In genomic region chr8:88198945-88199571, GRCm38 (mm10) we compare ENCODE assay signal across 8 mouse cellular contexts. TPM values are rescaled to one million over a fixed set of nuclear protein-coding genes. Genes with fewer than 3 reads are reported as not detected.
A peak's percentile ranks its signal among the peaks of the same experiment; 100 is the strongest.
DNase-seq lines count a peak whose midpoint lies in the region; ATAC-seq and TF ChIP-seq lines count a peak whose summit lies in the region.

Gene Tent4b (plus strand): TSS chr8:88199213.

- no peaks in the 10 kb centered on the region for H3K27me3 ChIP-seq in hindbrain, postnatal 0 days (ENCODE audit: insufficient read depth, low read length)

- peak; percentile 97 for ATAC-seq in hindbrain, postnatal 0 days
- peak; percentile 85 for ATAC-seq in megakaryocyte, adult 5-6 weeks (ENCODE audit: poor library complexity, severe bottlenecking)

- peak within 1 kb of the TSS; percentile 87 for H3K4me2 ChIP-seq in hindbrain, postnatal 0 days (ENCODE audit: low read depth, low read length)

- H3K4me3 ChIP-seq in gastrocnemius, adult 2 months, result peak within 1 kb of the TSS; percentile 91
- H3K4me3 ChIP-seq in hindbrain, postnatal 0 days (ENCODE audit: low read length), result peak within 1 kb of the TSS; percentile 91
- peak within 1 kb of the TSS; percentile 87 for H3K4me3 ChIP-seq in left cerebral cortex, adult 2 months

- intact Hi-C loops in gastrocnemius, adult 2 months (cut with DNase I), result loop anchor here (5.0 kb wide), 1 partner anchor 82 kb away; the partner anchor contains the start of gene Cnep1r1
- intact Hi-C loops in left cerebral cortex, adult 2 months (cut with DNase I), result no loop called here

- peak within 1 kb of the TSS; percentile 99 for H3K27ac ChIP-seq in gastrocnemius, adult 2 months
- H3K27ac ChIP-seq in hindbrain, postnatal 0 days, result peak within 1 kb of the TSS; percentile 98
- peak within 1 kb of the TSS; percentile 93 for H3K27ac ChIP-seq in left cerebral cortex, adult 2 months

- peak; percentile 80 for DNase-seq in WW6 (ENCODE audit: low read depth, low spot score)
- DNase-seq in cerebellum, postnatal 4 days (ENCODE audit: low spot score in 2 of 2), result peak; percentile 72 to 93
- DNase-seq in gastrocnemius, adult 2 months, result peak; percentile 97
- peak; percentile 96 for DNase-seq in hindbrain, postnatal 0 days (ENCODE audit: low spot score)
- DNase-seq in left cerebral cortex, adult 2 months (ENCODE audit: extremely low spot score in 1 of 2, low spot score in 2 of 2), result peak; percentile 91 to 94
- DNase-seq in right cerebral cortex, adult 2 months (ENCODE audit: low spot score in 2 of 2), result peak; percentile 86 to 93
- DNase-seq in urinary bladder, postnatal 14 days (ENCODE audit: low spot score), result peak; percentile 93

- WGBS in hindbrain, postnatal 0 days, result under 1% methylated on average over 38 of the region's 97 CpGs

- peak within 1 kb of the TSS; percentile 88 for H3K9ac ChIP-seq in hindbrain, postnatal 0 days (replicated peaks; ENCODE audit: low read length)

- peaks cover 19% of the 10 kb centered on the region for H3K4me1 ChIP-seq in hindbrain, postnatal 0 days (ENCODE audit: insufficient read depth, low read length)

- no peaks in the 10 kb centered on the region for H3K36me3 ChIP-seq in hindbrain, postnatal 0 days (ENCODE audit: insufficient read depth, low read length)

- H3K9me3 ChIP-seq in hindbrain, postnatal 0 days (ENCODE audit: low read length), result no peaks in the 10 kb centered on the region

- no peak for TF ChIP-seq CTCF in gastrocnemius, adult 2 months (IDR thresholded peaks at IDR 0.05)
- TF ChIP-seq CTCF in hindbrain, postnatal 0 days (IDR thresholded peaks at IDR 0.05; ENCODE audit: low read depth), result no peak
- no peak for TF ChIP-seq CTCF in left cerebral cortex, adult 2 months (IDR thresholded peaks at IDR 0.05)

RNA-seq across cellular contexts. Expression of gene Tent4b, which starts in this region (rescaled TPM):
- 10 to 100 TPM; 16.3 to 18.4 TPM for total RNA-seq in gastrocnemius, adult 2 months (2021)
- total RNA-seq in hindbrain, postnatal 0 days (2014; rRNA removed), result 20.3 and 33.6 TPM in 2 replicates
- polyA plus RNA-seq in hindbrain, postnatal 0 days (2015; fragmentation: Nextera tagmentation; extraction: Ambion mirVana), result 7.9 and 8.4 TPM in 2 replicates
- total RNA-seq in left cerebral cortex, adult 2 months (2021), result 10 to 100 TPM; 38.6 to 39.8 TPM
- 30.2 and 40.9 TPM in 2 replicates for total RNA-seq in megakaryocyte, adult 5-6 weeks (2015)
- 36.6 and 40.6 TPM in 2 replicates for total RNA-seq in megakaryocyte, adult 5-6 weeks (2017)

Comparison
In these comparisons a context has a peak if more than half of its experiments do, and no peak if none do; other contexts are left out.
1. Peak in every context shown above with its lines: DNase-seq, ATAC-seq, H3K4me3 ChIP-seq and H3K27ac ChIP-seq.